Mouse (Mus musculus) left cerebral cortex, adult 18-20 months (tissue): ENCODE results near the gene Tex47. TPM values are rescaled to one million over a fixed set of nuclear protein-coding genes. Genes with fewer than 3 reads are reported as not detected.

Source experiments
- DNase-seq, 2 experiments: peaks; one replicate each; pipeline ENCODE4 v3.0.0; 2021 to 2022; ENCODE audit warnings: low spot score in 2 of 2, mixed read lengths in 1 of 2
- long read RNA-seq, 2 experiments: library from polyadenylated mRNA; stranded (forward); transcript quantifications; one replicate each; pipeline ENCODE4 v2.0.0; 2021
- total RNA-seq, 2 experiments: library from RNA; stranded (reverse); gene quantifications; 2 replicates each; pipeline ENCODE4 v1.2.3; 2021

Gene Tex47
- not detected for total RNA-seq
- long read RNA-seq, experiment 1: 0 reads
- long read RNA-seq, experiment 2: 0 reads

DNA sequence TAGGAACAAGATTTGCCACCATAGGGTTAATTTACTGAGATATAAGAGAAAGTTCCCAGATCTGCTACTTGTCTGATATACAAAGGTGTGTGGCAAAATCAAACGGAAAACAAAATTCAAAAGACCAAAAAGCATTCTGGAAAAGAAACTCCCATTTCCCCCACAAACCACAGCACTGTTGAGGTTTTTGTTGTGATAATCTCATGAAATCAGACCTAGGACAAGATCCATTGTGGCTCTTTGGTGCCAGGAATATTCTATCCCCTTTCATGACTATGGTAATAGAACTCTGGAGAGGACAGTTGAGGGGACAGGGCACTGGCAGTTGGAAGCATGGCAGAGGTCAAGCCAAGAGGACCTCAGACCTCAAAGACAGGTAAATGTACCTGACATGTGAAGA lies at the start of gene Tex47:
Gene Tex47, plus strand, starts transcription at position 301 of the 400 bp plus-strand sequence.
- DNase-seq: no peak

- DNase-seq: no peak
These were observed 27.1 kb upstream of the Tex47 start for GRCm38 (mm10) chr5:7276659-7277455.

- no peak for DNase-seq
These were observed 19.6 kb upstream of the Tex47 start for GRCm38 (mm10) chr5:7284336-7284735.

DNA sequence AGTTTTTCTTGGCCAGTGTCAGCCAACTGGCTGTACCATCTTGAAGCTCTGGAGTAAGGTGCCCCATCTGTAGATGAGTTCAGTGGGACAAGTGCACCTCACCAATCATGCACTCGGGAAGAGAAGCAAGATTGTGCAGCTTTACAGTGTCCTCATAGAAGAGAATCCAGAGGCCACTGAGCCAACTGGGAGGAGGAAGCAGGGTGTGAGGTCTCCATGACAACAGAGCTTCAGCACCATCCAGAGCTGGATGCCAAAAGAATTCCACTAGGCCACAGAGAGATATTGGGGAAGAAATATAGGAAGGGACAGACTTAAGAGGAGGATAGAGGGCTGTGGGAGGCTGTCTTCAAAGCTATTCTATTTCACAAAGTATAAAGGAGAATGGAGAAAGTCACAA lies 950 bp upstream of the Tex47 start:
- DNase-seq: no peak

GRCm38 (mm10) chr5:7325594-7325993 lies 21.7 kb downstream of the Tex47 start:
- no peak for DNase-seq

DNA sequence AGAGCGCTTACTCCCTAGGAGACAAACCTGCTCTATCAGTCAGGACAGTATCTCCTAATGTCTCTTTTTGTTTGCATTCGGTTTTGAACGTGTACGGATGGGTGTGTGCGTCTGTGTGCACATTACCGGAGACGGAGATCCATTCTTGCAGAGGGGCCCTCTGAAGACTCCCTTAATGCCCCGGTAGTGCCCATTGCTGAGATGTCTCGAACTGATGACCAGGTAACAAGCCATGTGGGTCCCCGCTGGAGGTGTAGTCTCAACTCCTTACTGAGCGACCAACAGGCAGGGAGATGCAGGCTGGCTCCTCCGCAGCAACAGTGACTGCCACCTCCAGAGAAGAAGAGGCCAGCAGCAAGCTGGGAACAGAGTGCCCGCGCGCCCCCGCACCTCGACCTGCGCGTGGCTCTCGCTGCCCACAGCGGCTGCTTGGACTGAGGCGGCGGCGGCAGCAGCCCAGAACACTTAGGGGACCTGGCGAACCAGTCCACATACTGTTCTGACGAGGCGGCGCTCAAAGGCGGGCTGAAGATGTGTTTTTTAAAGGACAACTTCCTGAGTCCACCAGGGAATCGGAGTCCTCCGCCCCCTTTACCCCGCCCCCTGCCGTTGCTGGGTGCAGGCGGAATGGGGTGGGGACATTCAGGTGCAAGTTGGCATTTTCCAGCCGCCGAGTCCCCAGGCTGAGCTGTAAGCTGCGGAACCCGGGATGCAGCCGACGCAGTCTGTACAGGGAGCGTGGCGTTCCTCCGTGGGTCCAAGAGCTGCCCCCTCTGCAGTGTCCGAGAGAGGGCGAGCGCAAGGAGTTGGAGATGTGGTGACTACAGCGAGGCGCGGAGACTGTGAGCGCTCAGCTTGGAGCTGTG lies 40.5 kb downstream of the Tex47 start, which contains the start of gene Zfp804b:
Gene Zfp804b, minus strand, starts transcription at position 612 of the 866 bp plus-strand sequence.
- peak; percentile 36 to 51 for DNase-seq

GRCm38 (mm10) chr5:7345011-7345389 lies 41.1 kb downstream of the Tex47 start:
- DNase-seq: no peak

Other genes with a start within 250 kb of the Tex47 start
- 1 to 10 TPM; 2.2 to 2.5 TPM for gene Zfp804b, start 40.6 kb downstream of the Tex47 start, total RNA-seq